Mouse (Mus musculus): Measurements from ENCODE around the gene Nek10.
"Not testable (repeated sequence)": the region's sequence is repeated elsewhere in the genome, so short reads cannot be mapped to it uniquely, and the experiment has no call there.

The Nek10 gene

GRCm38 (mm10) chr14:14871121-14871520 is 67.9 kb downstream of the Nek10 start:
- no peak for DNase-seq (ENCODE audit: low spot score)

- DNase-seq (ENCODE audit: low spot score), result peak; percentile 32
Observed at GRCm38 (mm10) chr14:14871700-14872099, 68.5 kb downstream of the Nek10 start.

- no peak for DNase-seq (ENCODE audit: low spot score)
Observed at GRCm38 (mm10) chr14:14893932-14894652, 90.9 kb downstream of the Nek10 start.

- DNase-seq (ENCODE audit: low spot score), result no peak
Observed at GRCm38 (mm10) chr14:14894776-14895175, 91.6 kb downstream of the Nek10 start.

GRCm38 (mm10) chr14:14895363-14895762 is 92.1 kb downstream of the Nek10 start:
- no peak for DNase-seq (ENCODE audit: low spot score)

- no peak for DNase-seq (ENCODE audit: low spot score)
Observed at GRCm38 (mm10) chr14:14896399-14897136, 93.4 kb downstream of the Nek10 start.

- DNase-seq (ENCODE audit: low spot score), result peak; percentile 63
Observed at GRCm38 (mm10) chr14:14904750-14905529, 101.7 kb downstream of the Nek10 start.

GRCm38 (mm10) chr14:14905530-14905852 is 102.3 kb downstream of the Nek10 start:
- no peak for DNase-seq (ENCODE audit: low spot score)

GRCm38 (mm10) chr14:14925615-14926014 is 122.4 kb downstream of the Nek10 start:
- DNase-seq (ENCODE audit: low spot score), result no peak

GRCm38 (mm10) chr14:14927559-14927958 is 124.3 kb downstream of the Nek10 start:
- no peak for DNase-seq (ENCODE audit: low spot score)

- DNase-seq (ENCODE audit: low spot score), result no peak
Observed at GRCm38 (mm10) chr14:14934977-14935376, 131.8 kb downstream of the Nek10 start.

GRCm38 (mm10) chr14:14945930-14946329 is 142.7 kb downstream of the Nek10 start:
- no peak for DNase-seq (ENCODE audit: low spot score)

- no peak for DNase-seq (ENCODE audit: low spot score)
Observed at GRCm38 (mm10) chr14:14949023-14949422, 145.8 kb downstream of the Nek10 start.

GRCm38 (mm10) chr14:14951808-14952207 is 148.6 kb downstream of the Nek10 start:
- no peak for DNase-seq (ENCODE audit: low spot score)

- DNase-seq (ENCODE audit: low spot score), result no peak
Observed at GRCm38 (mm10) chr14:14959780-14960440, 156.7 kb downstream of the Nek10 start.

GRCm38 (mm10) chr14:14960441-14960988 is 157.3 kb downstream of the Nek10 start:
- DNase-seq (ENCODE audit: low spot score), result no peak

- DNase-seq (ENCODE audit: low spot score), result no peak
Observed at GRCm38 (mm10) chr14:14970633-14971032, 167.4 kb downstream of the Nek10 start.

GRCm38 (mm10) chr14:14971056-14971455 is 167.8 kb downstream of the Nek10 start:
- no peak for DNase-seq (ENCODE audit: low spot score)

- DNase-seq (ENCODE audit: low spot score), result no peak
Observed at GRCm38 (mm10) chr14:14974156-14974555, 170.9 kb downstream of the Nek10 start.

- DNase-seq (ENCODE audit: low spot score), result not testable (repeated sequence)
Observed at GRCm38 (mm10) chr14:14984106-14984505, 180.9 kb downstream of the Nek10 start.

GRCm38 (mm10) chr14:14984710-14985647 is 181.8 kb downstream of the Nek10 start:
- DNase-seq (ENCODE audit: low spot score), result peak; percentile 21

Measured in layer of hippocampus, adult 9-10 months (tissue).